Mouse (Mus musculus): ENCODE measurements around the gene Cd47. TPM values are rescaled to one million over a fixed set of nuclear protein-coding genes. Genes with fewer than 3 reads are reported as not detected.

Gene Cd47
- polyA plus RNA-seq, 1 experiment from 2014 or later: 68.4 TPM

- no peaks in the 10 kb centered on the region for H3K36me3 ChIP-seq (ENCODE audit: control insufficient read depth, insufficient read depth, low read length)
- WGBS: 57% methylated on average over 11 of the region's 11 CpGs
- no peak overlapping the region for H3K27ac ChIP-seq (replicated peaks in 1 of 2; ENCODE audit: control insufficient read depth in 1 of 2, insufficient read depth in 1 of 2, low read depth in 2 of 2, low read length in 2 of 2)
- H3K4me1 ChIP-seq (ENCODE audit: control insufficient read depth in 2 of 2, insufficient read depth in 2 of 2, low read length in 2 of 2): peaks cover 0 to 8% of the 10 kb centered on the region in 2 experiments; a peak in 1 of 4 replicates
- no peak overlapping the region for H3K4me3 ChIP-seq (ENCODE audit: control insufficient read depth in 1 of 2, insufficient read depth in 1 of 2, low read depth in 1 of 2, low read length in 2 of 2)
- no peak for ATAC-seq (ENCODE audit: insufficient number of reproducible peaks, insufficient read depth, low FRiP score, low read depth)
- no peaks in the 10 kb centered on the region for H3K27me3 ChIP-seq (ENCODE audit: control insufficient read depth, insufficient read depth, low read length)
- peaks cover 3% of the 10 kb centered on the region; the same call in 1 of the 2 replicates for H3K9me3 ChIP-seq (ENCODE audit: control insufficient read depth, low read length)
- H3K9ac ChIP-seq (ENCODE audit: low read length): no peak overlapping the region
- no peak overlapping the region for H3K4me2 ChIP-seq (ENCODE audit: low read length)
Measured at GRCm38 (mm10) chr16:49937218-49938165, 137.2 kb downstream of the Cd47 start.

GRCm38 (mm10) chr16:49938483-49939301, 138.4 kb downstream of the Cd47 start:
- Histone ChIP-seq H3K36me3 (ENCODE audit: control insufficient read depth, insufficient read depth, low read length) (no peaks in the 10 kb centered on the region), H3K27me3 (ENCODE audit: control insufficient read depth, insufficient read depth, low read length) (no peaks in the 10 kb centered on the region), H3K4me1 (ENCODE audit: control insufficient read depth in 2 of 2, insufficient read depth in 2 of 2, low read length in 2 of 2) (peaks cover 0 to 8% of the 10 kb centered on the region in 2 experiments; a peak in 1 of 4 replicates), H3K9me3 (ENCODE audit: control insufficient read depth, low read length) (peaks cover 3% of the 10 kb centered on the region; the same call in 1 of the 2 replicates), H3K9ac (ENCODE audit: low read length) (no peak overlapping the region), H3K4me2 (ENCODE audit: low read length) (no peak overlapping the region), H3K4me3 (ENCODE audit: control insufficient read depth in 1 of 2, insufficient read depth in 1 of 2, low read depth in 1 of 2, low read length in 2 of 2) (no peak overlapping the region), H3K27ac (replicated peaks in 1 of 2; ENCODE audit: control insufficient read depth in 1 of 2, insufficient read depth in 1 of 2, low read depth in 2 of 2, low read length in 2 of 2) (no peak overlapping the region)
- no peak for ATAC-seq (ENCODE audit: insufficient number of reproducible peaks, insufficient read depth, low FRiP score, low read depth)
- 72% methylated on average over 7 of the region's 7 CpGs for WGBS

GRCm38 (mm10) chr16:49939376-49939775, 139.0 kb downstream of the Cd47 start:
- Histone ChIP-seq H3K4me1 (ENCODE audit: control insufficient read depth in 2 of 2, insufficient read depth in 2 of 2, low read length in 2 of 2) (peaks cover 0 to 8% of the 10 kb centered on the region in 2 experiments; a peak in 1 of 4 replicates), H3K4me2 (ENCODE audit: low read length) (no peak overlapping the region), H3K36me3 (ENCODE audit: control insufficient read depth, insufficient read depth, low read length) (no peaks in the 10 kb centered on the region), H3K27ac (replicated peaks in 1 of 2; ENCODE audit: control insufficient read depth in 1 of 2, insufficient read depth in 1 of 2, low read depth in 2 of 2, low read length in 2 of 2) (no peak overlapping the region), H3K9me3 (ENCODE audit: control insufficient read depth, low read length) (peaks cover 3% of the 10 kb centered on the region; the same call in 1 of the 2 replicates), H3K4me3 (ENCODE audit: control insufficient read depth in 1 of 2, insufficient read depth in 1 of 2, low read depth in 1 of 2, low read length in 2 of 2) (no peak overlapping the region), H3K9ac (ENCODE audit: low read length) (no peak overlapping the region), H3K27me3 (ENCODE audit: control insufficient read depth, insufficient read depth, low read length) (no peaks in the 10 kb centered on the region)
- WGBS: 89% methylated on average over 2 of the region's 2 CpGs
- ATAC-seq (ENCODE audit: insufficient number of reproducible peaks, insufficient read depth, low FRiP score, low read depth): no peak

- Histone ChIP-seq H3K27me3 (ENCODE audit: control insufficient read depth, insufficient read depth, low read length) (no peaks in the 10 kb centered on the region), H3K4me2 (ENCODE audit: low read length) (no peak overlapping the region), H3K4me1 (ENCODE audit: control insufficient read depth in 2 of 2, insufficient read depth in 2 of 2, low read length in 2 of 2) (peaks cover 0 to 8% of the 10 kb centered on the region in 2 experiments; a peak in 1 of 4 replicates), H3K27ac (replicated peaks in 1 of 2; ENCODE audit: control insufficient read depth in 1 of 2, insufficient read depth in 1 of 2, low read depth in 2 of 2, low read length in 2 of 2) (no peak overlapping the region), H3K36me3 (ENCODE audit: control insufficient read depth, insufficient read depth, low read length) (no peaks in the 10 kb centered on the region), H3K9me3 (ENCODE audit: control insufficient read depth, low read length) (peaks cover 3% of the 10 kb centered on the region; the same call in 1 of the 2 replicates), H3K4me3 (ENCODE audit: control insufficient read depth in 1 of 2, insufficient read depth in 1 of 2, low read depth in 1 of 2, low read length in 2 of 2) (no peak overlapping the region), H3K9ac (ENCODE audit: low read length) (no peak overlapping the region)
- ATAC-seq (ENCODE audit: insufficient number of reproducible peaks, insufficient read depth, low FRiP score, low read depth): no peak
Measured at GRCm38 (mm10) chr16:49940473-49940872, 140.1 kb downstream of the Cd47 start.

- H3K4me2 ChIP-seq (ENCODE audit: low read length): no peak overlapping the region
- H3K36me3 ChIP-seq (ENCODE audit: control insufficient read depth, insufficient read depth, low read length): no peaks in the 10 kb centered on the region
- H3K27me3 ChIP-seq (ENCODE audit: control insufficient read depth, insufficient read depth, low read length): no peaks in the 10 kb centered on the region
- H3K9ac ChIP-seq (ENCODE audit: low read length): no peak overlapping the region
- ATAC-seq (ENCODE audit: insufficient number of reproducible peaks, insufficient read depth, low FRiP score, low read depth): no peak
- WGBS: 64% methylated on average over 1 of the region's 1 CpGs
- H3K27ac ChIP-seq (replicated peaks in 1 of 2; ENCODE audit: control insufficient read depth in 1 of 2, insufficient read depth in 1 of 2, low read depth in 2 of 2, low read length in 2 of 2): no peak overlapping the region
- H3K9me3 ChIP-seq (ENCODE audit: control insufficient read depth, low read length): peaks cover 3% of the 10 kb centered on the region; the same call in 1 of the 2 replicates
- H3K4me3 ChIP-seq (ENCODE audit: control insufficient read depth in 1 of 2, insufficient read depth in 1 of 2, low read depth in 1 of 2, low read length in 2 of 2): no peak overlapping the region
- H3K4me1 ChIP-seq (ENCODE audit: control insufficient read depth in 2 of 2, insufficient read depth in 2 of 2, low read length in 2 of 2): peaks cover 0 to 8% of the 10 kb centered on the region in 2 experiments; a peak in 1 of 4 replicates
Measured at GRCm38 (mm10) chr16:49941031-49941430, 140.7 kb downstream of the Cd47 start.

GRCm38 (mm10) chr16:49943726-49944125, 143.4 kb downstream of the Cd47 start:
- no peak overlapping the region for H3K4me3 ChIP-seq (ENCODE audit: control insufficient read depth in 1 of 2, insufficient read depth in 1 of 2, low read depth in 1 of 2, low read length in 2 of 2)
- ATAC-seq (ENCODE audit: insufficient number of reproducible peaks, insufficient read depth, low FRiP score, low read depth): no peak
- no peaks in the 10 kb centered on the region for H3K27me3 ChIP-seq (ENCODE audit: control insufficient read depth, insufficient read depth, low read length)
- H3K4me2 ChIP-seq (ENCODE audit: low read length): no peak overlapping the region
- no peaks in the 10 kb centered on the region for H3K4me1 ChIP-seq (ENCODE audit: control insufficient read depth in 2 of 2, insufficient read depth in 2 of 2, low read length in 2 of 2)
- H3K9me3 ChIP-seq (ENCODE audit: control insufficient read depth, low read length): peaks cover 3% of the 10 kb centered on the region; the same call in 1 of the 2 replicates
- H3K9ac ChIP-seq (ENCODE audit: low read length): no peak overlapping the region
- WGBS: 30% methylated on average over 1 of the region's 1 CpGs
- H3K27ac ChIP-seq (replicated peaks in 1 of 2; ENCODE audit: control insufficient read depth in 1 of 2, insufficient read depth in 1 of 2, low read depth in 2 of 2, low read length in 2 of 2): no peak overlapping the region
- no peaks in the 10 kb centered on the region for H3K36me3 ChIP-seq (ENCODE audit: control insufficient read depth, insufficient read depth, low read length)

- H3K27ac ChIP-seq (replicated peaks in 1 of 2; ENCODE audit: control insufficient read depth in 1 of 2, insufficient read depth in 1 of 2, low read depth in 2 of 2, low read length in 2 of 2): no peak overlapping the region
- no peaks in the 10 kb centered on the region for H3K36me3 ChIP-seq (ENCODE audit: control insufficient read depth, insufficient read depth, low read length)
- no peaks in the 10 kb centered on the region for H3K4me1 ChIP-seq (ENCODE audit: control insufficient read depth in 2 of 2, insufficient read depth in 2 of 2, low read length in 2 of 2)
- H3K9ac ChIP-seq (ENCODE audit: low read length): no peak overlapping the region
- 69% methylated on average over 5 of the region's 5 CpGs for WGBS
- H3K4me2 ChIP-seq (ENCODE audit: low read length): no peak overlapping the region
- H3K4me3 ChIP-seq (ENCODE audit: control insufficient read depth in 1 of 2, insufficient read depth in 1 of 2, low read depth in 1 of 2, low read length in 2 of 2): no peak overlapping the region
- H3K27me3 ChIP-seq (ENCODE audit: control insufficient read depth, insufficient read depth, low read length): no peaks in the 10 kb centered on the region
- no peak for ATAC-seq (ENCODE audit: insufficient number of reproducible peaks, insufficient read depth, low FRiP score, low read depth)
- no peaks in the 10 kb centered on the region for H3K9me3 ChIP-seq (ENCODE audit: control insufficient read depth, low read length)
Measured at GRCm38 (mm10) chr16:49945084-49945483, 144.8 kb downstream of the Cd47 start.

All from heart, embryonic 14.5 days (tissue).